Mouse (Mus musculus) bone marrow macrophage, adult 2 months (primary cell): ENCODE results near the gene Ankrd39. TPM values are rescaled to one million over a fixed set of nuclear protein-coding genes. Genes with fewer than 3 reads are reported as not detected.

Source experiments
- H3K27ac ChIP-seq: 2 replicates; pipeline ENCODE4 v1.5.1; 2012; ENCODE audit warnings: low read depth, low read length; ENCODE audit not compliant: insufficient read depth
- H3K4me1 ChIP-seq: 2 replicates; pipeline ENCODE4 v1.6.1; 2012; ENCODE audit warnings: low read length; ENCODE audit not compliant: control insufficient read depth, insufficient read depth
- H3K4me3 ChIP-seq: 2 replicates; pipeline ENCODE4 v1.5.1; 2012; ENCODE audit warnings: mild to moderate bottlenecking, low read length, moderate library complexity; ENCODE audit not compliant: insufficient read depth
- CTCF ChIP-seq: IDR thresholded peaks from 2 replicates; pipeline ENCODE4 v1.5.1; 2012; ENCODE audit warnings: low read depth, mild to moderate bottlenecking, low read length, moderate library complexity
- POLR2A ChIP-seq: IDR thresholded peaks from 2 replicates; pipeline ENCODE4 v1.6.1; 2012; ENCODE audit warnings: mild to moderate bottlenecking, low read depth, low read length, borderline replicate concordance
- polyA plus RNA-seq: library from polyadenylated mRNA; stranded (reverse); fragments of >200 nt; gene quantifications from 2 replicates; pipeline ENCODE4 v1.2.4, GENCODE M21; 2012; ENCODE audit not compliant: missing spikeins, insufficient read depth, insufficient read length

The Ankrd39 gene
- polyA plus RNA-seq, 1 experiment = 6.8 TPM

DNA sequence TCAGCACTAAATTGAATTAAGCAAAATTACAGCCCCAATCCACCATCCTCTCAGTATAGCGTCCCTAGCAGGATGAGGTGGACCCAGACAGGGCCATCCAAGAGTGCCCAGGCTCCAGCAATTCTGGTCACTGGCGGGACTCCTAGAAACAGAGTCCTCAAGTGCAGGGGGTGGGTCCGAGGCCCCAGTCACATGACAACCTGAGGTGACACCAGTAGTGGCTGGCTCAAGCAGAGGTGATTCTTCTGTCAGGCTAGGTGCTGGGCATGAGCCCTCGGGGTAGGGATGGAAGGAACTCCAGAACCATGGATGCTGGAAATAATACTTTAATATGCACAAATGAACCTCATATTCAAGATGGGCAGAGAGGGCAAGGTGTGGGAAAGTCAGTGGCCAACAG is 15.1 kb upstream of the Ankrd39 start:
- no peak for TF ChIP-seq CTCF
- TF ChIP-seq POLR2A = no peak
- no peak overlapping the region for H3K27ac ChIP-seq
- H3K4me1 ChIP-seq = peaks cover 42% of the 10 kb centered on the region
- no peak overlapping the region for H3K4me3 ChIP-seq

DNA sequence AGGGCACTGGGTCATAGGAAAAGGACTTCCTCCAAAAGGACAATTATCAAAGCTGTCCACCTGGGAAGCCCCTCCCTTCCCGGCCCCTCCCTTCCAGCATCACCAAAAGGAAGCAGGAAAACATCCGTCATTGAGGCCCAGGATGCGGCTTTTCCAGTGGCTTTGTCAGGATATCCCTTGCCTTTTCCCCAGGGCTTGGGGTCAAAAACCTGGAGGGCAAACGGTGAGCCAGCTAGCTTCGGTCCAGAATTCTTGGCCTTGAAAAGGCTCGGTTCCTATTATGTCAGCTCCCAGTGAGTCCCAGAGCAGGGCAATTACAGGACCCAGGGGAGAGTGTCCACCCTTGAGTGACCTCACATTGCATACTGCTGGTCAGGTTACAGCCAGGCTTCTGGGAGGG is 13.7 kb upstream of the Ankrd39 start:
- no peak overlapping the region for H3K4me3 ChIP-seq
- no peak for TF ChIP-seq CTCF
- TF ChIP-seq POLR2A = no peak
- H3K4me1 ChIP-seq = peaks cover 33% of the 10 kb centered on the region
- H3K27ac ChIP-seq = no peak overlapping the region

DNA sequence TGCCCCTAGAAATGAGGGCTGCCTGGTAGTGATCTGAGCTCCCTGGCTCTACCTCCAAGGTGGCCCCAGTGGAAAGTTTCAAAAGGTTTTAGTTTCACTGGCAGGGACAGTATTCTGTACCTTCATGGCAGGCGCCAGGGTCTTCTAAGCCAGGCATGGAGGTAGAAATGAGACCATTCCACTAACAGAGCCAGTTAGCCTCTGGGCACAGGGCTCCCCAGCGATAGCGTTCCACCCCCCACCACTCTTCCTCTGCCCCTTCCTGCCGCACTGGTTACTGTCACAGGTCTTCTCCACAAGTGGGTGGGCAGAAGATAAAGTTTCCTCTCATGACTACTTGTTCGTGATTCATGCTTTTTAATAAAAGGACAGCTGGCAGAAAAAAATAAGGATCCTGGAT is 12.6 kb upstream of the Ankrd39 start:
- Histone ChIP-seq H3K4me3 (no peak overlapping the region), H3K27ac (no peak overlapping the region), H3K4me1 (peaks cover 35% of the 10 kb centered on the region)
- TF ChIP-seq CTCF (no peak), POLR2A (no peak)

DNA sequence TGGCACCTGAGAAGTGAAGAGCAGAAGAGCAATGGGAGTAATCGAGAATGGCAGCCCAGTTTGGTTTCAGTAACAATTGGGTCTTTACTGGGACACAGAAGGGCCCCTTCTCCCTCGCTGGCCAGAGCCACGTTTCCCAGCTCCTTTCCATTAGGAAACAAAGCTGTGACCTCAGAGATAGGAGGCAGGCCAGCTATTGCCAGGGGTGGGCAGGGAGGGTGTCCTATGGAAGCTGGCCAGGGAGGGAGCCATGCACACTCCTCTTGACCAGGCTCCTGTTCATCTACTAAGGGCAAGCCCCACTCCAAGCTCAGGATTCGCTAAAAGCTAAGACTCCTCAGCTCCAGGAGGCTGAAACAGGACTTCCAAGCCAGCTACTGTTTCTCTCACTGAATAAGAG is 12.0 kb upstream of the Ankrd39 start:
- TF ChIP-seq POLR2A (no peak), CTCF (no peak)
- no peak overlapping the region for H3K4me3 ChIP-seq
- no peak overlapping the region for H3K27ac ChIP-seq
- peaks cover 35% of the 10 kb centered on the region for H3K4me1 ChIP-seq

DNA sequence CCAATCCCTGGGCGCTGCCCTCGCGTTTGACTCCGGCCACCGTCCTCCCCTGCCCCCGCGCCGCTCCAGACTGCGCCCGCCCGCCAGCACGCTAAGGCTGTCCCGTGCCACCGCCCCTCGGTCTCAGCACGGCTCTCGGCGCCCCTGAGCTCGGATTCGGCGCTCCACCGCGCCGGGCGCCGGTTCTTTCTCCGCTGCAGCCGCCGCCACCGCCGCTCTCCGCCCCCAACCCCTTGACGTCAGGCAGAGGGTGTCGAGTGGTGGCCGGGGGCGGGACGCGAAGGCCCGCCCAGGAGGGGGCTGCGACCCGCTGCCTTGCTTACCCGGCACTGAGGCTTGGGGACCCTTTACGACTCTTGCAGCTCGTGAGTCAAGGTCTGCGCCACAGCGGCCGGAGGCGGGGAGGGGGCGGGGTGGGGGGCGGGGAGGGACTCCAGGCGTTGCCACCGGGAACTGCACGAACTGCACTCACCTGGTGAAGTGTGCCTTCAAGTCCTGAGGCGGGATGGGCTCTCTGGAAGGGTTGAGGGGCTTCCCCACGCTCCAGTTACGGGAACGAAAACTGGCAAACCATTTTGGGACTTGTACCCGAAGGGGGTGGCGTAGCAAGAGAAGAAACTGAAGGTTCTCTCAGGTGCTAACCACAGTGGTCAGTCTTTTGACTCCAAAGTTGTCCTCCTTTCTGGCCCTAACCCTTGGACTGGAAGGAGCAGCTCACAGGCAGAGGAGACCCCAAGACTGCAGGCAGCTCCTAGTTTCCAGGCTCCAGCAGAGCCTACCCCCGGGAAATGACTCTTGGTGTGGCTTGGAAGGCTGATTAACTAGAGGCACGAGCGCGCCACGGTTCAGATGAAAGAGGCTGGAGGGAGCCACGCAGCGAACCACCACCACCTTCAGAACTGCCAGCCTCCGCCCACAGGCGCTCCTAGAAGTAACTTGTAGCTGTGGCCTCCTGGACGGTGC is 11.1 kb upstream of the Ankrd39 start, which contains the start of gene Sema4c:
Gene Sema4c (minus strand): TSS at position 319 of the 963 bp plus-strand sequence.
- H3K27ac ChIP-seq = peak within 1 kb of the TSS; percentile 9
- peaks cover 29% of the 10 kb centered on the region for H3K4me1 ChIP-seq
- TF ChIP-seq POLR2A (no peak), CTCF (no peak)
- peak within 1 kb of the TSS; percentile 78 for H3K4me3 ChIP-seq

DNA sequence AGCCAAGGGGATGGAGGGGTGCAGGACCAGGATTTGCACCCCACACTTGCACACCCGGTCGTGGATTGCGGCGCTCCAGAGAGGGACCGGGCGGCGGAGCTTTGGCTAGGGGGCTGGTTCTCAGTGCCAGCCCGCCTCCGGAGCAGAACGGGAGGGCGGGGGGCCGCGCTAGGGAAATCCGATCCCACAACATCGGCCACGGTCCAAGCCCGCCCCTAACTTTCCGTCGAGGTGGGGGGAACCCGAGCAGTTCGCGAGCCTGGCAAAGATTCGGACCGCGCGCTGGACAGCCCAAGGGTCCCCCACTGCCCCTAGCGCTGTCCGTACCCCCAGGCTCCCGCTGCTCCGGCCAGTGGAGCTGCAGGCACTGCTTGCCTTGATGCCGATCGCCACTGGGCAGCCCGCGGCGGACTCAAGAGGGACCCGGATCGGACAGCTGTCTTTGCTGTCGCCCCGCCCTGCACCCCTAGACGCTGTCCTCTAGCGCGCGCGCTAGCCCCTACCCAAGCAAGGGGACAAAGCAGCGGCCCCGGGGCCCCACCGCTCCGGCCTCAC is 10.3 kb upstream of the Ankrd39 start:
- H3K4me3 ChIP-seq = peak overlapping the region; percentile 78
- TF ChIP-seq CTCF (0 out of 2 replicates have a peak, but pooled peaks have one; percentile 1), POLR2A (no peak)
- peak overlapping the region; percentile 9; the same call in 1 of the 2 replicates for H3K27ac ChIP-seq
- peaks cover 24% of the 10 kb centered on the region for H3K4me1 ChIP-seq

DNA sequence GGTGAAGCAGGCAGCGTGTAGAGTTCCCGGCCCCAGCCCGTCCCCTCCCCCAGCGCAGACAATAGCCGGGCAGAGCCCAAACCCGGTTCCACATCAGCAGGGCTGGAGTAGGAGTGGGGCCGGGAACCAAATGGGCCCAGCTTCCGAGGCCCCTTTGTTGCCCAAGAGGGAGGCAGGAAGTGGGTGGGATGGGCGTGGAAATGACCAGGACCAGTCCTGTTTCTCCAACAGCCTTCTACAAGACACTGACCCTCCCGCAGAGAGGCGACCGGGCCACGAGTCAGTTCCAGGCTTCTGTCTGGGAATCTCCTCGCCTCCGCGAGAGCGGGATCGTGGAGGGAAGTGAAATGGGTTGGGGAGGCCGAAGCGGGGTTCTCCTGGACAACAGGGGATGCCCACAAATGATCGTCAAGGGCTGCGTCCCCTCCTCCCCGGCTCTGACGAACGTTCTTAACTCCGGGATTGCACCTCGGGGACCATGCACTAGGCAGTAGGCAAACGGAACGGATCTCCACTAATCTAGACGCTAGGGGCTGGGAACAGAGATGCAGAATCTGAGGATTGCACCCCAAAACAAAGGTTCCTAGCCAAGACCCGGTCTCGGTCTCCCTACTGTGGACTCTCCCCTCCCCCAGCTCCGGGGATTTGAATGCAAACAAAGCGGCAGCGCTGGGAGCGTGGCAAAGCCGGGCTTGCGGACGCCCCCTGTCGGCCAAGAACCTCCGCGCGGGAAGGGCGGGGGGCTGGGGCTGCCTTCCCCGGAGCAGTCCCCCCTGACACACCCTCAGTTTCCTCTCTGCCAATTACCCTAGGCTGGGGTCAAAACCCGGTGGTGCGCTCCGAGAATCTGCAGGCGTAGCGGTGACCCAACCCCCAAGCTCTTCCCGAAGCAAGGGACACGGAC is 9.6 kb upstream of the Ankrd39 start:
- H3K4me1 ChIP-seq = peaks cover 24% of the 10 kb centered on the region
- peak overlapping the region; percentile 80 for H3K27ac ChIP-seq
- peak overlapping the region; percentile 78 for H3K4me3 ChIP-seq
- TF ChIP-seq CTCF = peak; percentile 87
- TF ChIP-seq POLR2A = peak; percentile 18; the same call in 1 of the 2 replicates

DNA sequence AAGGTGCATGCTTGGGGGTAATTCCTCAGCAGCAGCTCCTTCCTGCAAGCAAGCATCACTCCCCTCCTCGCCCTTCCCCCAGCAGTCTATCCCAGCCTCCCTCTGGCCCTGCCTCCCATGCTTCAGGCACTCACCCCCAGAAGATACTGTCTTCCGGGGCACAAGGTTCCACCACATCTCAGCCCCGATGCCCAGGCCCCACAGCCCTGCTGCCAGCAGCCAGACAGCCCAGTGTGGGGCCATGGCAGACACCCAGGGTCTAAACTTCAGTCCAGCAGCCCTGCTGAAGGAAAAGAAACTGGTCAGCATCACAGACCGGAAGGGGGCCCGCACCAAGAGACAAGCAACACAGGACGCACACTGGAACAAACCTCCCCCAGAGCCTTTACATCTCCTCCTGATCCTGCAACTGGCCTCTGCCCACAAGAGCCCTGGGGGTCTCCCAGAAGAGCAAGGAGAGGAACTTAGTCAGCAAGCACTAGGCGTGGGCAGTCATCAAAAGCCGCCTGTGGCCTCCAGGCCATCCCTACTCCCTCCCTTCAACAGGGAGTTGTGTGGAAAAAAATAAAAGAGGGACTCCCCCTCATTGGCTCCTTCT is 8.7 kb upstream of the Ankrd39 start:
- TF ChIP-seq CTCF = no peak
- peak overlapping the region; percentile 80 for H3K27ac ChIP-seq
- H3K4me3 ChIP-seq = peak overlapping the region; percentile 78
- H3K4me1 ChIP-seq = peaks cover 24% of the 10 kb centered on the region

DNA sequence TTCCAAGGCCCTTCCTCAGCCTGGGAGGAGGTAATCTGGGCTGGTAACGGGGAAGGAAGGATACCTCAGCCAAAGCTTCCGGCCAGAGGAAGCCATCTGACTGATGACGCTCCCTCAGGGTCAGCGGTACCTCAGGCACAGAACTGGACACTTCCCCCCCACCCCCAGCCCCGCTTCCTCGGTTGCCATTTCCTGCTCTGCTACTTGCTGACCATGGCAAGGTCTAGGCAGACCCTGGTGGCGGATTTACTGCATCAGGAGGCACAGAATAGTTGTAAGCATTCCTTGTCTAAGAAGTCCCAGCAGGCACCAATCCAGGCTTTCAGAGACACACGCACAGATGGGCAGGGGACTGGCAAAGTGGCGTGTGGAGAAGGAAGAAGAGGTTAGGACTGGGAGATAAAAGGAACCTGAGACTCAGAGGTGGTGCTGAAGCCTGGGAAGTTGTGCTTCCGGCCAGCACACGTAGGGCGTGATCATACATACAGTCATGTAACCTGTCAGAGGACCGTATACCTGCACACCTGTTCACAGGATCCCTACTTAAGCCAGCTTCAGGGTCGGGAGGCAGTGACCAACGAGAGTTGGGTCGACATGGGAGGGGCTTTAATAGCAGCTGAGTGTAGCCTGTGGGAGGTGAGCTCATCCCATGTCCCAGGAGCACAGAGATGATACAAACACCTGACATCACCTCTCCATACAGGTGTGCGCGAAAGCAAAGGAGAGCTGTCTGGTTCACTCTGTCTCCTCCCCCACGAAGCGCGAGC is 7.6 kb upstream of the Ankrd39 start:
- Histone ChIP-seq H3K27ac (0 out of 2 replicates have a peak overlapping the region, but pooled peaks have one; percentile 18), H3K4me3 (peak overlapping the region; percentile 12; the same call in 1 of the 2 replicates)

More for the DNA sequence above, 7.6 kb upstream of the Ankrd39 start:
- TF ChIP-seq POLR2A (no peak), CTCF (no peak)
- H3K4me1 ChIP-seq = peaks cover 24% of the 10 kb centered on the region
